Mouse (Mus musculus) effector memory CD4-positive, alpha-beta T cell, adult 5 months (primary cell): Measurements from ENCODE around the gene Mgll. TPM values are rescaled to one million over a fixed set of nuclear protein-coding genes. Genes with fewer than 3 reads are reported as not detected.

ENCODE experiments used
- polyA plus RNA-seq: library from polyadenylated mRNA; unstranded; fragments of 100-300 nt; shearing (Covaris generic); gene quantifications from one replicate; pipeline ENCODE4 v1.2.1, GENCODE M21; 2017

The Mgll gene
- polyA plus RNA-seq = 0.41 TPM

DNA sequence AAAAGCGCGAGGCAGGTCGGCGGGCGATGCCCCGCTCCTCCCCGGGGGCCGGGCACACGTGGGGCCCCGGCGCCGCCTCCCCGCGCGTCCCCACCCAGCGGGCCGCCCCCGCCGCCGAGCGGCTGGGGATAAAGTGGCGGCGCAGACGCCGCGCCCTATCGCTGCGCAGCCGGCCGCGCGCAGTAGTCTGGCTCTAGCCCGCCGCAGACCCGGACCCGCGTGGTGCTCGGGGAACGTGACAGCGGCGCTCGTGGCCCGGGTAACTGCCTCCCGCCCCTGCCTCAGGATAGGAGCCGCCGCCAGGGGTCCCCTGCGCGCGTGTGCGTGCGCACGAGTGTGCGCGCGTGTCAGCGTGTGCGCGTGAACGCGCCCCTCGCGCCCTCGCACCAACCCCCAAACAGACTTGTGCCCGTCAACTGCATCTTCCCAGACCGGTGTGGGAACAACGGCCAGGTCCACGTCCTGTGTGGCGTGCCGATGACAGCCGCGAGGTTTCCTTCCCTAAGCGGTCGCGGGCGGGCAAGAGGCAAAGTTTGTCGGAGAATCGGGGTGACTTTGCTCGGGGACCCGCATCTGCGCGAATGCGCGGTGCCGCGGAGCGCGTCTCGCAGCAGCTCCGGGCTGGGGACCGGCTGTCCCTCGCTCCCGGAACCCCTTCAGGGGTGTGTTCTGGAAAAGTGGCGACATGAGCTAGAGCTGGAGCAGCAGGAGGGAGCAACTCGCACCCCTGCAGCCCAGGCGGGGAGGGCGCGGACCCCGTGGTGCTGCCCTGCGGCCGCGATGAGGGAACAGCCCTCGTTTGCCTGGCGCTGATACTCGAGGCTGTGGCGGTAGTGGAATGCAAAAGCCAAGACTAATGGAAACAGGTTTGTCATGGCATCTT, at the start of gene Mgll:
TSS of gene Mgll (plus strand) at position 100 of the 883 bp plus-strand sequence.

GRCm38 (mm10) chr6:88841781-88842689, 117.8 kb downstream of the Mgll start, which contains the start of gene Abtb1:
TSS of gene Abtb1 (minus strand) at chr6:88841984.

GRCm38 (mm10) chr6:88874868-88875508, 150.8 kb downstream of the Mgll start, which contains the start of gene Podxl2:
TSS of gene Podxl2 (minus strand) at chr6:88875044.

Other genes starting within 250 kb of the Mgll start
- 200 TPM for gene Sec61a1, start 205.5 kb upstream of the Mgll start, polyA plus RNA-seq
- gene Kbtbd12, start 86.5 kb upstream of the Mgll start, polyA plus RNA-seq = not detected
- 43.8 TPM for gene Abtb1, start 117.6 kb downstream of the Mgll start, polyA plus RNA-seq
- gene Podxl2, start 150.6 kb downstream of the Mgll start, polyA plus RNA-seq = 0.46 TPM
- 44.8 TPM for gene Mcm2, start 174.4 kb downstream of the Mgll start, polyA plus RNA-seq
- gene Tpra1, start 177.8 kb downstream of the Mgll start, polyA plus RNA-seq = 89.3 TPM